Mouse (Mus musculus): ENCODE results near the gene Col6a3.

The Col6a3 gene

GRCm38 (mm10) chr1:90843836-90844235, at the start of gene Col6a3:
Gene Col6a3, minus strand, starts transcription at chr1:90843971.
- in situ Hi-C loops (cut with MboI, MseI), result no loop called here

DNA sequence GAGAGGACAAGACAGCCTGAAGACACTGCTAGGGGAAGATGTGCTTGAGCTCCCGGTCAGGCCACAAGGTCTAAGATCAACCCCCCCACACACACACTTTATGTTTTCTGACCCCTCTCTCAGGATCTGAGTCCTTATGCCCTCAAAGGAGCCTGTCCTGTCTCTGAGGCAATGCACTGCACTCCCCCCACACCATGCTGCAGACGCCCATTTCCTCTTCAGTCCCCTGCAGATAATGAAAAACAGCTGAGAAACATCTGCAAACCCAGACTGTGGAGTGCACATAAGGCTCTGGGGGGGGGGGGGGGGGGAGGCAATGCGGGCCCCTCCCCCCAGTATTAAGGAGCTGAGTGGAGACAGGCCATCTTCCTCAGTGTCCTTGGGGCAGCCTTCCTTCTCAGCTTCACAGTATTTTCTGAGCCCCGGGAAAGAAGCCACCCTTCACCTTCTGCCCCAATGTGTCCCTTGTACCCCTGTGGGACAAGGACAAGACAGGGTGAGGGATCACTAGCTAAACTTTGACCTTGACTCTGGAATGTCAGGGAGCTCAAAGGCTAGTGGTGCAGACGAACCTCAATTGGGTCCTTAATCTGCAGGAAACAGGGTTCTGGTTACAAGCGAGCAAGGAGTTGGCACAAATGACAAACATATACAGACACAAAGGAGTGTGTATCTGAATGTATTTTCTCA, 42.1 kb upstream of the Col6a3 start:
- in situ Hi-C loops (cut with MboI, MseI), result no loop called here

GRCm38 (mm10) chr1:90876486-90877270, 32.9 kb upstream of the Col6a3 start:
- in situ Hi-C loops (cut with MboI, MseI), result no loop called here

DNA sequence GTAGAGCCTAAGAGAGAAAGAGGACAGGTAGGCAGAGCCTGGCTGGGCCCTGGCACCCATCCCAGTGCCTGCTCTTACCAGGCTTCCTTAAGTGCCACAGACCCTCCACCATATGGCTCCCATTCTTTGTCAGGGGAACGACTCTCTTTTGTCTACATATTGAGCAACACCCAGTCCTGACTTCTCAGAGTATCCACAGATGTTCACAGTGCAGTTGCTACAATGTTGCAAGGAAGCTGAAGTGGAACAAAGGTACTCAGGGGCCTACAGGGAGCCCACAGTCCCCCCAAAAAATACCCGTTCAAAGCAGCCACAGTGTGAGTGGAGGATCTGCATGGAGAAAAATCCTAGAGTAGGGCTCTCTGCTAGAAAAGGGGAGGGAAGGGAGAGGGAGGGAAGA, 32.2 kb upstream of the Col6a3 start:
- in situ Hi-C loops (cut with MboI, MseI), result no loop called here

GRCm38 (mm10) chr1:90875371-90875770, 31.6 kb upstream of the Col6a3 start:
- in situ Hi-C loops (cut with MboI, MseI), result no loop called here

DNA sequence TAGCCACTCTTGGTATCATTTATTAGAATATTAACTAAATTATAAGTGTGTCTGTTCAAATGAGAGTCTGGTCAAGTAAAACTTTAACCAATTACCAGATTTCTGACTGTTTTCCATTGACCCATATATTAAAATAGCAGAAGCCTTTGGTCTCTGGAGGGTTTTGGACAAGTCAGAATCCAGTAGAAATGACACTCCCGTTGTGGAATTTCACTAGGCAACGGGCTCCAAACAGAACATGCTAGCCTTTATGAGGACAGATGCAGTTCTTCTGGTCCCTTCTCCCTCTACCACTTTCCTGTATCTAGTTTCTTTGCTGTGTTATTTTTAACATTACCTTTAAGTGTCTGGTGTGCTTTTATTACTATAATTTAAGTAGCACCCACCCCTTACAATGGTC, 26.8 kb upstream of the Col6a3 start:
- in situ Hi-C loops (cut with MboI, MseI), result no loop called here

GRCm38 (mm10) chr1:90866734-90867133, 23.0 kb upstream of the Col6a3 start:
- in situ Hi-C loops (cut with MboI, MseI), result no loop called here

GRCm38 (mm10) chr1:90855880-90856279, 12.1 kb upstream of the Col6a3 start:
- in situ Hi-C loops (cut with MboI, MseI), result no loop called here

GRCm38 (mm10) chr1:90849836-90850235, 6.1 kb upstream of the Col6a3 start:
- in situ Hi-C loops (cut with MboI, MseI), result loop anchor here (5.0 kb wide), 1 partner anchor 203 kb away; no protein-coding TSS in a partner anchor

GRCm38 (mm10) chr1:90845206-90845605, 1.4 kb upstream of the Col6a3 start:
- in situ Hi-C loops (cut with MboI, MseI), result loop anchor here (5.0 kb wide), 1 partner anchor 198 kb away; no protein-coding TSS in a partner anchor

- in situ Hi-C loops (cut with MboI, MseI), result no loop called here
These were observed 783 bp downstream of the Col6a3 start for GRCm38 (mm10) chr1:90842789-90843587.

DNA sequence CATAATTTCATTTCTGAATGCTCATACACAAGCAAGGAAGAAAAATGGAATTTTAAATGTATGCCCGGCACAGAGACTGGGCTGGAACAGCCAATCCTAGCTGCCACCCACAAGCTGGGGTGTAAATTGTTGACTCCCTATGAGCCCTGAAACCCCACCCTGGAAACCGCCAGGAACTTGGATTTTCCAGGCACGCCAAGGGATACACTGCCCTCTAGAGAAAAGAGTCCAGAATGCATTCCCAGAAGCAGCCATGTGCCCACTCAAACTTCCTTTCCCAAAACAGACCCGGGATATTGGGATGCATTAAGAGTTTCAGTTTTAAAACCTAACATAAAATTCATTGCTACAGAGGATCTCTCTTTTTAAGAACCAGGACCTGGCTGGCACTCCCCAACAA, 3.5 kb downstream of the Col6a3 start:
- in situ Hi-C loops (cut with MboI, MseI), result no loop called here

- in situ Hi-C loops (cut with MboI, MseI), result no loop called here
These were observed 5.1 kb downstream of the Col6a3 start for GRCm38 (mm10) chr1:90838657-90839056.

- in situ Hi-C loops (cut with MboI, MseI), result no loop called here
These were observed 5.5 kb downstream of the Col6a3 start for GRCm38 (mm10) chr1:90838221-90838620.

DNA sequence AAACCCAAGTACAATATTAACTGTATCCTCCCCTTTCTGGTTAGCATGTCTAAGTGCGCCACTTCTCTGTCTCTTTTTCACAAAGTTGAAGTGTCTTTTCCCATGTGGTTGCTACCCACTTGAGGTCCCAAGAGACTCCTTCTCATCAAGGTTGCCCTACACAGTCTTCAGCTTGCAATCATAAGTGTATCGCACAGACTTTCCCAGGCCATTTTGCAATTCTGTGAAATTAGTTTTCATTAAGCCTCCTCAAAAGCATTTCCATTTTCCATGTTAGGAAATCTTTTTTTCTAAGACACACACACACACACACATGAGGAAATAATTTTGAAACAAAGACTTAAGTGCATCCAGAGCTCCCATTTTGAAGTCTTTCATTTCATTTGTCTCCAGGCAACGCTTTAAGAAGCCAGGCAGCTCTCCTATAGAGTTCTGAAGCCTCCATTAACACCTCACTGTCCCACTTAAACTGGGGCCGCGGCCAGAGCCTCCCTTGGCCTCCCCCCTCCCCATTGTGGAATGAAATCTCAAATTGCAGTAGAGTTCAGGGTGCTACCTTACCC, 7.5 kb downstream of the Col6a3 start:
- in situ Hi-C loops (cut with MboI, MseI), result no loop called here

DNA sequence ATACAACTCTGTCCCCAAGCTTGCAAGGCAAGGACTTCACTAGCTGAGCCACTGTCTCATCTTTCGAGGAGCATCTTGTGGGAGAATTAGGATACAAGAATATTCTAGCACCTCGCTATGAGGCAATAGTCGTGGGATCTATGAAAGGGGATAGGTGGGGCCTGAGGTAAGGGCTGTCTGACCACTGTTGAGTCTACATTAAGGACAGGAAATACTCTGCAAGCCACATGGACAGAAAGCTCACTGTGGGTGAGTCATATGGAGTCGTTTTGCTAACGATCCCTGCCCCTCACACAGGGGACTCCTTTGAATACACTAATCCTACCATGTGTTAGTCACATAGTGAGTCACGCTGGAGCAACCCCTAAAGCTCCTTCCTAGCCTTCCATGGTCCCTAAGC, 9.1 kb downstream of the Col6a3 start:
- in situ Hi-C loops (cut with MboI, MseI), result no loop called here

DNA sequence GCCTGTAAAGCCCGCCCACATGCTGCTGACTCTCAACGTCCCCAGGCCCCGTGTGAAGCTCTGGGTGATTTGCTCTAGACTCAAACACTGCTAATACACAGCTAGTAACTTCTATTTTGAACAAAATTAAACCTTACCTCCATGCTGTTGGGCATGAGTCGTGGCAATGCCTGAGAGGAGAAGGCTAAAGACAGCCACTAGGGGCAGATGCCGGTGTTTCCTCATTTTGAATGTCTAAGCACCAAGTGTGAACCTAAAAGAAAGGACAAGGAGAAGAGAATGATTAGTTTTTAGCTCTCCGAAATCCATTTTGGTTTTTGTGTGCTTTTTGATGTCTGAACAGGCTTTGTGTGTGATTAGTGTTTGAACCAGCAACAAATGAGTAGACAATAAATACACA, 13.8 kb downstream of the Col6a3 start:
- in situ Hi-C loops (cut with MboI, MseI), result no loop called here

DNA sequence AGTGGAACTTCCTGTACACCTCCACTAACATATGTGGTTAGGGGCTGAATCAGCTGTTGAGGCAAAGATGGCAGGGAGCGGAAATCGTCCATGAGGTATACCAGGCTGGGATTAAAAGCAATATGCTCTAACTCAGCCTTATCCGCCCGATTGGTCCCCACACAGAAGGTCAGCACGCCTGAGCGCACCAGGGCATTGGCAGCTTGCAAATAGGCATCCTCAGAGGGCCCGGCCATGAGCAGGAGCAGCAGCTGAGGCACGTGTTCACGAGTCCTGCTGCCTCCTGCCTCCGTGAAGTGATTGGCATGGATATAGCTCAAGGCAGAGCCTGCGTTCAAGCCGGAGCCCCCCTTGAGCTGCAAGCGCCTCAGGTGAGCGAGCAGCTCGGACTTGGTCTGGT, 30.5 kb downstream of the Col6a3 start:
- in situ Hi-C loops (cut with MboI, MseI), result no loop called here

DNA sequence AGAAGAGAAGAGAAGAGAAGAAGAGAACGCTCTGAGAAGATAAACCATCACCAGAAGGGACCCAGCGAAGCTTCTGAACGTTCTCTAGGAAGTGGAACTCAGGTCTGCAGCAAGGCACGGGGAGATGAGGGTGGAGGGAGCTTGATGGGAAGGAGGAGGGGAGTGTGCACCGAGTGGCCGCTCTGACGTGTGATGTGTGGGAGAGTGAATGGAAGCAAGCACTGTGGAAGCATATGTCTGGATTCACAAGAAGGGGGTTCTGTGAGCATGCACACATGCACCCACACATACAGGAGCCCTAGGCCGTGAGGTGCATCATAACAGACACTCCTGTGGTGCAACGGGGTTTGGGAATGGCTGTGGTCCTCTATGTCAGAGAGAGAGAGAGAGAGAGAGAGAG, 34.8 kb downstream of the Col6a3 start:
- in situ Hi-C loops (cut with MboI, MseI), result no loop called here

DNA sequence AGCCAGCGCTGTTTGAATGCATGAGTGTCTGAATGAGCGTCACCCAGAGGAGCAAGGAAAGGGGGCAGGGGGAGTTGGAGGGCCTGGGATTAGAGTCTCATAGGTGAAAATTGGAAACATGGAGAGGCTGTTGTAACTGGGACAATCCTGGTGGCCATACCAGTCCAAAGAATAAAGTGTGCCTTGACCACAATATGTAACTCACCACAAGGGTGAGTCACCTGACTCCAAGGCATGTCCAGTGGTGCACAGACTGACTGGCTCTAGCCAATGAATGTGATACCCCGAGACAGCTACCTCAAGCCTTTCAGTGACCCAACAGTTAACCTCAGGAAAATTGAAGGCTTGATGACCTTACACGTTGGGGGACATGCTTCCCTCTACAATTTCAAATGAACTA, 40.7 kb downstream of the Col6a3 start:
- in situ Hi-C loops (cut with MboI, MseI), result no loop called here

GRCm38 (mm10) chr1:90801067-90801466, 42.7 kb downstream of the Col6a3 start:
- in situ Hi-C loops (cut with MboI, MseI), result no loop called here

DNA sequence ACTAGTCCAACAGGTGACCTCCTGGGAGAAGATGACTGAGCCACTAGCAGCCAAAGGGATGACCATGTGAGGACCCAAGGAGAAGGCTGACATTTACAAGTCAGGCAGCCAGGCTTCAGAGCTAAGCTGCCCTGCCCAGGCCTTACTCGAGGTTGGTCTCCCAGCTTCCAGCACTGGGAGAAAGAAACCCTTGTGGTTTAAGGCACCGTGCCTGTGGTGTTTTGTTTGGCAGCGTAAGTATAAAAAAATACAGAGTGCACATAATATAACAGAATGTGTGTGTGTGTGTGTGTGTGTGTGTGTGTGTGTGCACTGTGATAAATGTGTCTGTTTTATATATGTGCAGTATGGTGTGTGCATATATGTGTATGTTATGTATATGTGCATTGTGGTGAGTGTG, 43.3 kb downstream of the Col6a3 start:
- in situ Hi-C loops (cut with MboI, MseI), result no loop called here
